Mouse (Mus musculus): ENCODE results near the gene Ngb.

Gene Ngb

DNA sequence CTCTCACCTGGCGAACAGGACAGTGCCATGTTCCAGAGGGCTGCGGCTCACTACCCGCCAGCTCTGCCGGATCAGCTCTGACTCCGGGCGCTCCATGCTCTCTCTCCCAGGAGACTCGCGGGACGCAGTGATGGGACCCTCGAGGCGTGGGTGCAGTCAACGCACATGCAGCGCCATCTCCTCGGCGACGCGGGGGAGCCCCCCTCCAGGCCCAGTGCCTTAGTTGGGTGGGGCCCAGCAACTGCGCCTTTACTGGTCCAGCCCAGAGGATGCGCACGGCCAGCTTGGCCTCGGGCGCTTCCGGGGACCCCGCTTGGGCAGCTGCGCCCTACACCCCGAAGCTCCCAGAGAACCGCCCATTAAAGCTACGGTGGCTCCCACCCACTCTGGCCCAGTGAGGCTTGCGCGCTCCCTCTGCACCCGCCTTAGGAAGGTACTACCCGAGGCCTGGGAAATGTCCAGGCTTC lies at the start of gene Ngb:
TSS of gene Ngb (minus strand) at position 375 of the 467 bp plus-strand sequence.
- DNase-seq (ENCODE audit: low spot score), result no peak

GRCm38 (mm10) chr12:87149471-87149870 lies 47.1 kb upstream of the Ngb start:
- DNase-seq (ENCODE audit: low spot score), result no peak

DNA sequence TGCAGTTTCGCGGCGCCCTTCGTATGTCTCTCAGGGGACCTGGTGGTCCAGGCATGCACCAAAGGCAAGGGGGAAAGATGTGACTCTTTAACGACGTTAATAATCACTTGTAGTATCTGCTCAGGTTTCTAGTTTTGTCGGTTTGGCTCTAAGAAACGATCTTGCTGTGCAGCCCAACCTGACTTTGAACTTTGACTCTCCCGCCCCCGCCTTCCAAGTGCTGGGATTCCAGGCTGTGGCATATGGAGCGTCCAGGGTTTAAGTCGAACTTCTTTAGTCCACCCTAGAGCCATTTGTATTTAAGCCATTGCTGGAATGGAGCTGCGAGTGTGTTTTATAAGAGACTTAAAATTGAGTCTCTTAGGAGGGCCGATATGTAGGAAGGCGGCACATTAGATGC lies 45.8 kb upstream of the Ngb start:
- DNase-seq (ENCODE audit: low spot score), result no peak

DNA sequence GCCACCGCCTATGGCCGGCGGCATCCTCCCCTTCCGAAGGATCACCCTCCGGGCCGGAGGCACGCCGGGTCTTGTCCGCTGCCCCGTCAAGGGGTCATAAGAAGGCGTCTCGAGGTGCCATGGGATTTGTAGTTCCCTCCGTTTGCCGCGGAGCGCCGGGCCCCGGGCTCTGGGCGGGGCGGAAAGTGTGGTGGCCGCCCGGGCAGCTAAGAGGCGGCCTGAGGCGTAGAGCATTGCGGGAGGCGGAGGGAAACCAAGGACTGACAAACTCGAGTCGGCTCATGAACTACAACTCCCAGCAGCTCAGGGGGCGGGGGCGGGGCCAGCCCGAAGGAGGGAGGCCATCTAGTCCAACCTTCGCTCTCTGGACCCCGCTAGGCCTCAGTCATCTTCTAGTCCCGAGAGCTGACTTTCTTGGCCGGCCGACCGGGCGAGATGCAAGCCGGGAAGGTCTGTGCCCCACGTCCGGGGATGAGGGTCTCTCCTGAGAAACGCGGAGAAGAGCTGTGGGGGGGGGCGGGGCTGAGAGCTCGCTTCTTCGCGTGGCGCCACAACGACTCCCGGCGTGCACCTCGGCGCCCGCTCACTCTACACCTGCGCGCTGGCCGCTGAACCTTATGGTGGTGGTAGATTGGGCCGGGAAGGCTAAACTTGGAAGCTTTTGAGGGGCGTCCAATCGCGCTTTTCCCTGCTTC lies 45.2 kb upstream of the Ngb start, which contains the start of gene Pomt2:
TSS of gene Pomt2 (minus strand) at position 574 of the 695 bp plus-strand sequence.
- DNase-seq (ENCODE audit: low spot score), result peak; percentile 91

DNA sequence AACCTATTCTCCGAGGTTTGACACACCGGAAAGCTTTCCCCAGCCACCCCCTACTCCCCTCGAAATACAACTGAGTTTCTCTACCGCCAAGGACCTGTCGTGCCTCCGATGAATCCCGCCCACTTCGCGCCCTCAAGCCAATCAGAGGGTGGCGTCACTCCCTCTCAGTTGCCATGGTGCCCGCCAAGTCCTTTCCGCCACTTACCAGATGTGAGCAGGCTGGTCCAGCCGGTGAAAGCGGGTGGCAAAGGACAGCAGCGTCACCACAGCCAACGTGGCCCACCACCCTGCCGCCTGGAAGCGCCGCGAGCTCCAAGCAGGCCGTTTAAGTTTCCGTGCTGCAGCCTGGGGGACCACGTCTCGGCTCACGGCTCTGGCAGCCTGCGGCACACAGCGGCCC lies 44.6 kb upstream of the Ngb start, which contains the start of gene Gstz1:
TSS of gene Gstz1 (plus strand) at position 200 of the 400 bp plus-strand sequence.
- peak; percentile 86 for DNase-seq (ENCODE audit: low spot score)

- no peak for DNase-seq (ENCODE audit: low spot score)
Measured at GRCm38 (mm10) chr12:87142156-87142555, 39.8 kb upstream of the Ngb start.

DNA sequence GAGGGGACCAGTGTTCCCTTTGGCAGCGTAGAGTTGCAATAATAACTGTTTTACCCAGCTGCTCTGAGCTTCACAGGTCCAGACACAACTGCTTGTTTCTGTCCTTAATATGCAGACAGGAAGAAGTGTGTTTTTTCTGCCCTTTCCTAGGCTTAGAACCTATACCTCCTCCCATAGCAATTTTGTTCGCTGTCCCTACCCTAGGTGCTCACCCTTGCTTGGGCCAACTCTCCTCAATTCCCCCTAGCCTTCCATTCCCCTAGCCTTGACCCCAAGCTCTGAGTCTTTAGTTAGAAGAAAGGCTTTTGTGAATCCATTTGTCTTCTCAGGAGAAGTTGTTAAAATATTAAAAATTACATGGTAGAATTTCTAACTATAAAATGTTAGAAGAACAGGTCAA lies 36.4 kb upstream of the Ngb start:
- DNase-seq (ENCODE audit: low spot score), result no peak

- no peak for DNase-seq (ENCODE audit: low spot score)
Measured at GRCm38 (mm10) chr12:87138342-87138701, 36.0 kb upstream of the Ngb start.

GRCm38 (mm10) chr12:87137439-87138341 lies 35.4 kb upstream of the Ngb start:
- no peak for DNase-seq (ENCODE audit: low spot score)

- DNase-seq (ENCODE audit: low spot score), result no peak
Measured at GRCm38 (mm10) chr12:87132784-87133183, 30.4 kb upstream of the Ngb start.

- DNase-seq (ENCODE audit: low spot score), result no peak
Measured at GRCm38 (mm10) chr12:87132210-87132609, 29.9 kb upstream of the Ngb start.

DNA sequence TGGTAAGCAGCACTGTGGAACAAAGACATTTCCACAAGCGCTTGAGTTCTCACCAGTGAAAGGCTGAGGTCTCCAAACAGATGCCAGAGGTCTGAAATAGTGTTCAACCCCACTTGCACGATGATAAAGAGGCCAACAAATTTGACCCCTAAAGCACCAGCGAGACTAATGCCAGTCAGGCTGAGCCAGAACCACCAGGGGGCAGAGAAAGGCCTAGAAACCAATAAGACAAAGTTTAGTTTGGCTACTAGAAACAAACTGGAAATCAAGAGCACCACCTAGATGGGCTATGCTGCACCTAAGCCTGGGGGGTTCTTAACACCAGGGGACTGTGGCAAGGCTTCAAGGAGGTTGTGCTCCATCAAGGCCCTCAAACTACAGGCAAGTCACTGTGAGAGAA lies 29.3 kb upstream of the Ngb start:
- peak; percentile 2 for DNase-seq (ENCODE audit: low spot score)

DNA sequence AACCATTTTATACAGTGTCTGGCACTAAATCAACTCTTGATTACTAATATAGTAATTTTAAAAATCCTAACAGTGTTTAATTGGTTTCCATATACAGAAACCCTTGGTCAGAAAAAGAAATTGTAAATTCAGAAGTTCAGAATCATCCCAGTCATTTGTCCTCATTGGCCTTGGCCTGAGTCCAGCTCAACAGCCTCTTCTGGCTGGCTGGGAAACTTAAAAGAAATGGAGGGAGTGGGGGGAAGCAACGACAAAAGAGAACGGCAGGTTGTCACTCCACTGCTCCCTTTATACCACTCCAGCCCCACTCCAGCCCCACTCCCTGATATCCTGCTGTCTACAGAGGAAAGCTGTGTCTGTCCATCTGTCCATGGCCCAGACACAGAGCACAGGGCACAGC lies 28.8 kb upstream of the Ngb start:
- DNase-seq (ENCODE audit: low spot score), result no peak

GRCm38 (mm10) chr12:87130224-87130623 lies 27.9 kb upstream of the Ngb start:
- no peak for DNase-seq (ENCODE audit: low spot score)

DNA sequence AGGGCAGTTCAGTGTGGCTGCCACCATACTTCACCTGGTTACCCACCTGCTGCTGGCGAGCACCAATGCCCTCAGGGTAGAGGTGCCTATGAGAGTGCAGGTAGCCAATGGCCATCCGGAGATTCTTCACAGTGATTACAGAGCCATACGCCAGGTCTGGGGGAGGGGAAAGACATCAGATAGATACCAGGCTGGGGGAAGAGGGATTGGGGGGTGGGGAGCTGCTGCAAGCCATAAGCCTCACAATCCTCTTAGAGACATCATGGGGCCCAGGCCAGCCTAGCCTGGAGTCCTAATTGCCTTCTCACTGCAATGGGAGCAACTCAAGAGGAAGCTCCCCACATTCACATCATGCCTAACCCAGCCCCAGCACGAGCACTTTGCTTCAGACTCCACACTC lies 24.9 kb upstream of the Ngb start:
- DNase-seq (ENCODE audit: low spot score), result no peak

DNA sequence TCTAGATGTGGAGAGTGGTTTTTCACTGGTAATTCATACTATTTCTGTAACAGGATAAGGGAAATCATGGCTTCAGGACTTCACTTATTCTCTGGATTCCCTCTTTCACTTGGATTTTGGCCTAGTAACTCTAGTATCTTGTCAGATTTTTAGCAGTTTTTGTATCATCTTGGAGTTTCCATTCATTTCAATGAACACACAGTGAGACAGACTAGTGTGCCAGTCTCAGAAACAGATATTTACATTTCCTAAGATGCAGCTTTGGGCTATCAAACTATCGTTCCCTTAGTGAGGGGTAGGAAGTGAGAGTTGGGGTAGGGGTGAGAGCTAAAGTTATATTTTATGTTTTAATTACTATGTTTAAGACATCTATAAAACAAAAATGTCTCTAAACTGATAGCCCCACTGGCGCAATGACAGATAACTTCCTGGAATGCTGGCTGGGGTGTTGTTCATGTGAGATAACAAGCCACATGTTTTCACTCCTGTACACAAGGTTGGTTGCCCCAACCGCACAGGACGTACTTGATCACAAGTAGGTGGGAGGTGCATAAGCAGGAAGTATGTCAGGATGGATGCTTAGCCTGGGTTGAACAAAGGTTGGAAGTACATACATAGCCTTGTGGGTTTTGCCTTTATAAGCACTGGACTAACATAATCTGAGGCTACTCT lies 19.7 kb upstream of the Ngb start:
- no peak for DNase-seq (ENCODE audit: low spot score)

GRCm38 (mm10) chr12:87107357-87107977 lies 5.1 kb upstream of the Ngb start:
- DNase-seq (ENCODE audit: low spot score), result no peak

DNA sequence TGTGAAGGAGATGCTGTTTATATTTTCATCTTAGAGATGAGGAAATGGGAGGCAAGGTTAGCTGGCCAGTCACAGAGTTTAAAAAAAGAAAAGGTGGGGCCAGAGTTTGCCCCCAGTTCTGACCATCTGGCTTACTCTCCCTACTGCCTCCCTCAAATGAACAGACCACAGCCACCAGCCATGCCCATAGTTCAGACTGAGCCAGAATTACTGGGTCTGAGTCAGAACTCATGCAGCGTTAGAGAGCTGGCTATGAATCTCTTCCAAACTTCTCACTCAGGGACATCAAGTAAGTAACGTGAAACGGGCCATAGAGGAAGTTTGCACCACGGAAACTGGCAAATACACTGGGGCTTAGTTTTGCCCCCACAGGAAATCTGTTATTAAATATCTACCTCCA lies 2.5 kb upstream of the Ngb start:
- DNase-seq (ENCODE audit: low spot score), result no peak

DNA sequence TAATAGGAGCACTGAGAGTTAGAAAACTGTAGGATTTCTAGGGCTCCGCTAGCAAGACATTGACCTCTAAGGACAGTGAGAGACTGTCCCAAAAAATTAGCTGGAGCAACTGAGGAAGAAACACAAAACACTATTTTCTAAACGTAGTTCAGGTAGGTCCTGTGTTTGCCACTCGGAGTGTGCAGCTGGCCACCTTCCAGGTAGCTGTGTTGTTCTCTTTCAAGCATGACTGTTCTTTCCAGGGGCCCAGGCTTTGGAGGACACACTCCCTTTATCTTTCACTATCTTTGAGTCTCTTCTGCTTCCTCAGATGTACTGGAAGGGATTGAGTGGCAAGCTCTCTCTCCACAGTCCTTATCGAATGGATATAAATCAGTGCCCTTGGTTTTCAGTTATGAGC lies 1.1 kb upstream of the Ngb start:
- DNase-seq (ENCODE audit: low spot score), result no peak

DNA sequence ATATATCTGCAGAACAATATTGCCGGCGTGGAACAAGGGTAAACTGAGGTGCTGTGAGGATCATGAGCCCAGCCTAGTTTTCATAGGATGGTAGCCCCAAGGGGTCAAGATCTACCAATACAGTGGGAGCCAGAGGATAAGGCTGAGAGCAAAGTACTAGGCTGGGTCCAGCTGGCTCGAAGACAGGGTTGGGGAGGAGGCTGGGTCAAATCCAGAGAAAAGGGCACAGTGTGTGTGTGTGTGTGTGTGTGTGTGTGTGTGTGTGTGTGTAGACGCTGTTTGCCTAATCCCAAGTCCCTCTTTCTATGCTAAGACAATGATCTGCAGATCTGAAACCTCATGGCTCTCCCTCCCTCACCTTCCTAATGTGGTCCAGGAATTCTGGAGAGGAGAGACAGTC lies 2.0 kb downstream of the Ngb start:
- no peak for DNase-seq (ENCODE audit: low spot score)

- no peak for DNase-seq (ENCODE audit: low spot score)
Measured at GRCm38 (mm10) chr12:87093671-87094070, 8.7 kb downstream of the Ngb start.

GRCm38 (mm10) chr12:87093249-87093648 lies 9.1 kb downstream of the Ngb start:
- no peak for DNase-seq (ENCODE audit: low spot score)

All from T-cell, adult 2 months (primary cell).